Comparison of ENCODE assay signal across 11 mouse cellular contexts in genomic region chr17:31036168-31036876, GRCm38 (mm10). TPM values are rescaled to one million over a fixed set of nuclear protein-coding genes. Genes with fewer than 3 reads are reported as not detected.
DNase-seq lines count a peak whose midpoint lies in the region; ATAC-seq and TF ChIP-seq lines count a peak whose summit lies in the region.
"Had no signal": no experiment of that assay in that cellular context is flagged by ENCODE, and none has a peak within 500 bp of the region (broad histone marks: within the 10 kb centered on the region; RNA-seq: fewer than 3 reads in every experiment).

No protein-coding gene starts in this region.

- H3K4me3 ChIP-seq in forebrain, embryonic 13.5 days: no peak overlapping the region
- H3K4me3 ChIP-seq in forebrain, embryonic 12.5 days (replicated peaks): no peak overlapping the region
- no peak overlapping the region for H3K4me3 ChIP-seq in hindbrain, embryonic 13.5 days
- H3K4me3 ChIP-seq in kidney, adult 2 months (ENCODE audit: insufficient read depth, low read depth, low read length): no peak overlapping the region
- H3K4me3 ChIP-seq in intestine, embryonic 16.5 days (ENCODE audit: low read length): no peak overlapping the region
- H3K4me3 ChIP-seq: heart, adult 2 months; myocyte had no signal

- TF ChIP-seq CTCF in kidney, adult 2 months (conservative IDR thresholded peaks at IDR 0.05; ENCODE audit: insufficient read depth, insufficient read length, low read depth, low read length): no peak

- ATAC-seq in forebrain, embryonic 13.5 days: no peak
- no peak for ATAC-seq in forebrain, embryonic 12.5 days (ENCODE audit: low FRiP score)
- ATAC-seq in hindbrain, embryonic 13.5 days (ENCODE audit: low FRiP score): peak; percentile 39; the same call in 1 of the 2 replicates
- no peak for ATAC-seq in granulocyte monocyte progenitor cell, adult 5-6 weeks (replicated peaks; ENCODE audit: poor library complexity, severe bottlenecking)
- no peak for ATAC-seq in intestine, embryonic 16.5 days

- 74% methylated on average over 22 of the region's 22 CpGs for WGBS in forebrain, embryonic 13.5 days
- 79% methylated on average over 22 of the region's 22 CpGs for WGBS in forebrain, embryonic 12.5 days
- 74% methylated on average over 22 of the region's 22 CpGs for WGBS in hindbrain, embryonic 13.5 days
- WGBS in kidney, adult 2 months: 70% methylated on average over 22 of the region's 22 CpGs
- 67% methylated on average over 22 of the region's 22 CpGs for WGBS in intestine, embryonic 16.5 days

- no peaks in the 10 kb centered on the region for H3K36me3 ChIP-seq in forebrain, embryonic 13.5 days (ENCODE audit: poor library complexity, severe bottlenecking)
- H3K36me3 ChIP-seq in forebrain, embryonic 12.5 days (replicated peaks): no peaks in the 10 kb centered on the region
- H3K36me3 ChIP-seq in hindbrain, embryonic 13.5 days: no peaks in the 10 kb centered on the region
- H3K36me3 ChIP-seq in kidney, adult 2 months (ENCODE audit: control insufficient read depth, insufficient read depth, low read length): no peaks in the 10 kb centered on the region
- no peaks in the 10 kb centered on the region for H3K36me3 ChIP-seq in intestine, embryonic 16.5 days (ENCODE audit: control insufficient read depth, insufficient read depth, low read length)

- no peaks in the 10 kb centered on the region for H3K27me3 ChIP-seq in forebrain, embryonic 13.5 days
- H3K27me3 ChIP-seq in forebrain, embryonic 12.5 days: no peaks in the 10 kb centered on the region
- no peaks in the 10 kb centered on the region for H3K27me3 ChIP-seq in hindbrain, embryonic 13.5 days
- H3K27me3 ChIP-seq in kidney, adult 2 months (replicated peaks; ENCODE audit: control insufficient read depth, insufficient read depth, low read length): no peaks in the 10 kb centered on the region
- no peaks in the 10 kb centered on the region for H3K27me3 ChIP-seq in intestine, embryonic 16.5 days (replicated peaks; ENCODE audit: control insufficient read depth, insufficient read depth, low read length)

- H3K27ac ChIP-seq in forebrain, embryonic 13.5 days: no peak overlapping the region
- no peak overlapping the region for H3K27ac ChIP-seq in forebrain, embryonic 12.5 days
- no peak overlapping the region for H3K27ac ChIP-seq in hindbrain, embryonic 13.5 days
- H3K27ac ChIP-seq in kidney, adult 2 months (ENCODE audit: insufficient read depth, low read depth, low read length): no peak overlapping the region
- H3K27ac ChIP-seq in intestine, embryonic 16.5 days (ENCODE audit: low read length): no peak overlapping the region
- H3K27ac ChIP-seq: heart, adult 2 months had no signal

- H3K9me3 ChIP-seq in forebrain, embryonic 13.5 days (replicated peaks): peaks cover 11% of the 10 kb centered on the region; the same call in 1 of the 2 replicates
- no peaks in the 10 kb centered on the region for H3K9me3 ChIP-seq in forebrain, embryonic 12.5 days
- H3K9me3 ChIP-seq in hindbrain, embryonic 13.5 days: peaks cover 11% of the 10 kb centered on the region
- H3K9me3 ChIP-seq in intestine, embryonic 16.5 days (ENCODE audit: control insufficient read depth, low read length): no peaks in the 10 kb centered on the region

- intact Hi-C loops in left cerebral cortex, postnatal 14 days (cut with DNase I): no loop called here

- DNase-seq in left cerebral cortex, postnatal 14 days (ENCODE audit: low spot score in 2 of 2): peak; percentile 61 to 72
- peak; percentile 49 for DNase-seq in right cerebral cortex, postnatal 14 days
- no peak for DNase-seq in kidney, adult 2 months
- DNase-seq: heart, adult 2 months; kidney, postnatal 36 days had no signal

- peaks cover 20% of the 10 kb centered on the region for H3K4me1 ChIP-seq in forebrain, embryonic 13.5 days
- peaks cover 22% of the 10 kb centered on the region for H3K4me1 ChIP-seq in forebrain, embryonic 12.5 days
- peaks cover 23% of the 10 kb centered on the region for H3K4me1 ChIP-seq in hindbrain, embryonic 13.5 days (replicated peaks)
- H3K4me1 ChIP-seq in kidney, adult 2 months (ENCODE audit: control insufficient read depth, insufficient read depth, low read length): no peaks in the 10 kb centered on the region
- no peaks in the 10 kb centered on the region for H3K4me1 ChIP-seq in intestine, embryonic 16.5 days (ENCODE audit: control insufficient read depth, insufficient read depth, low read length)

- 0 out of 2 replicates have a peak overlapping the region, but pooled peaks have one; percentile 18 for H3K9ac ChIP-seq in forebrain, embryonic 13.5 days
- H3K9ac ChIP-seq in forebrain, embryonic 12.5 days: no peak overlapping the region
- H3K9ac ChIP-seq in hindbrain, embryonic 13.5 days: peak overlapping the region; percentile 19; the same call in 1 of the 2 replicates
- no peak overlapping the region for H3K9ac ChIP-seq in intestine, embryonic 16.5 days (ENCODE audit: low read depth, low read length)

- no peak overlapping the region for H3K4me2 ChIP-seq in forebrain, embryonic 13.5 days
- H3K4me2 ChIP-seq in forebrain, embryonic 12.5 days: no peak overlapping the region
- no peak overlapping the region for H3K4me2 ChIP-seq in hindbrain, embryonic 13.5 days
- H3K4me2 ChIP-seq in intestine, embryonic 16.5 days (ENCODE audit: low read depth, low read length): no peak overlapping the region

- no peak for TF ChIP-seq POLR2A in kidney, adult 2 months (IDR thresholded peaks at IDR 0.05; ENCODE audit: low read depth, low read length)

RNA-seq across cellular contexts. Expression of gene Abcg1, which starts 21.2 kb away (rescaled TPM):
- 18.2 and 18.7 TPM in 2 replicates for polyA plus RNA-seq in forebrain, embryonic 13.5 days (2015; fragmentation: Nextera tagmentation; extraction: Ambion mirVana)
- polyA plus RNA-seq in forebrain, embryonic 12.5 days (2016; fragmentation: Nextera tagmentation; extraction: Ambion mirVana): 16.2 and 16.5 TPM in 2 replicates
- 19.3 and 21.5 TPM in 2 replicates for polyA plus RNA-seq in hindbrain, embryonic 13.5 days (2015; fragmentation: Nextera tagmentation; extraction: Ambion mirVana)
- 10 to 100 TPM; 41.6 to 52.7 TPM for total RNA-seq in left cerebral cortex, postnatal 14 days (2021)
- polyA plus RNA-seq in kidney, adult 2 months (2012; rRNA removed): 7.6 and 8.2 TPM in 2 replicates
- 8.7 and 15.9 TPM in 2 replicates for total RNA-seq in granulocyte monocyte progenitor cell, adult 5-6 weeks (2014; fragmentation: Nextera tagmentation)
- total RNA-seq in granulocyte monocyte progenitor cell, adult 5-6 weeks (2017): 7.6 and 9.0 TPM in 2 replicates
- 5.4 and 5.6 TPM in 2 replicates for polyA plus RNA-seq in intestine, embryonic 16.5 days (2015; fragmentation: Nextera tagmentation; extraction: Ambion mirVana)

Comparison
In these comparisons a context has a peak if more than half of its experiments do, and no peak if none do; other contexts are left out.
1. H3K9ac ChIP-seq: peak in forebrain, embryonic 13.5 days (single experiment) and hindbrain, embryonic 13.5 days (single experiment); none in forebrain, embryonic 12.5 days (single experiment) and intestine, embryonic 16.5 days (single experiment).